Mouse (Mus musculus) limb, embryonic 14.5 days (tissue): ENCODE data around the gene Nr2f2. TPM values are rescaled to one million over a fixed set of nuclear protein-coding genes. Genes with fewer than 3 reads are reported as not detected.
A peak's percentile ranks its signal among the peaks of the same experiment; 100 is the strongest.

Experiments
- ATAC-seq: fragments of 200-750 bp; cut with Nextera tagmentation; 2 replicates; pipeline ENCODE4 v1.8.0; 2017; ENCODE audit warnings: low read depth, moderate number of reproducible peaks, moderate TSS enrichment; ENCODE audit not compliant: low FRiP score
- DNase-seq: peaks from one replicate; pipeline ENCODE4 v3.0.0-alpha.2; 2015; ENCODE audit warnings: low spot score
- H3K27ac ChIP-seq: fragments of 300-500 bp; sonication (generic); replicated peaks from 2 replicates; pipeline ENCODE4 v1.5.1; 2014; ENCODE audit warnings: low read depth, mild to moderate bottlenecking, low read length, moderate library complexity, mixed read lengths
- H3K27me3 ChIP-seq: fragments of 300-500 bp; sonication (generic); 2 replicates; pipeline ENCODE4 v1.6.1; 2014; ENCODE audit warnings: low read length, mixed read lengths; ENCODE audit not compliant: control insufficient read depth, insufficient read depth
- H3K36me3 ChIP-seq: fragments of 300-500 bp; sonication (generic); 2 replicates; pipeline ENCODE4 v1.6.1; 2014; ENCODE audit warnings: mild to moderate bottlenecking, low read length, moderate library complexity, mixed read lengths; ENCODE audit not compliant: control insufficient read depth, insufficient read depth
- H3K4me1 ChIP-seq: fragments of 300-500 bp; sonication (generic); 2 replicates; pipeline ENCODE4 v1.6.1; 2014; ENCODE audit warnings: antibody characterized with exemption, low read length, mixed read lengths; ENCODE audit not compliant: control insufficient read depth, insufficient read depth
- H3K4me2 ChIP-seq: fragments of 300-500 bp; sonication (generic); replicated peaks from 2 replicates; pipeline ENCODE4 v1.6.1; 2014; ENCODE audit warnings: low read depth, mild to moderate bottlenecking, low read length, moderate library complexity; ENCODE audit not compliant: severe bottlenecking
- H3K4me3 ChIP-seq: fragments of 300-500 bp; sonication (generic); replicated peaks from 2 replicates; pipeline ENCODE4 v1.5.1; 2014; ENCODE audit warnings: low read length
- H3K9ac ChIP-seq: fragments of 300-500 bp; sonication (generic); 2 replicates; pipeline ENCODE4 v1.6.1; 2014; ENCODE audit warnings: mild to moderate bottlenecking, low read depth, low read length, moderate library complexity; ENCODE audit not compliant: severe bottlenecking
- H3K9me3 ChIP-seq: fragments of 300-500 bp; sonication (generic); 2 replicates; pipeline ENCODE4 v1.6.1; 2016; ENCODE audit warnings: low read length; ENCODE audit not compliant: control insufficient read depth
- POLR2A ChIP-seq: fragments of 200-500 bp; IDR thresholded peaks from 2 replicates; pipeline ENCODE4 v1.8.0; 2012; ENCODE audit warnings: inconsistent platforms, mild to moderate bottlenecking, moderate library complexity, borderline replicate concordance; ENCODE audit not compliant: insufficient read depth, insufficient read length; ENCODE audit errors: extremely low read depth
- WGBS: fragments of 180-500 bp; shearing (Covaris S2); extraction: QIAGEN DNeasy Blood & Tissue Kit; methylation state at CpG from one replicate; pipeline ENCODE4 v1.1.7; 2014; 5-methylcytosine and 5-hydroxymethylcytosine counted together
- polyA plus RNA-seq, 2 experiments: library from polyadenylated mRNA; depleted of rRNA in 1 of 2; stranded (reverse) in 1 of 2; unstranded in 1 of 2; fragments of >200 nt; fragmentation: Nextera tagmentation in 1 of 2; extraction: Ambion mirVana in 1 of 2; gene quantifications; 2 replicates each; pipeline versions ENCODE4 v1.2.1 to v1.2.3; 2012 to 2014

Nr2f2 gene
- polyA plus RNA-seq, 2 experiments = 54.7 to 80.2 TPM

- peak overlapping the region; percentile 81 for H3K4me3 ChIP-seq
- ATAC-seq (no peak), DNase-seq (no peak)
- peak overlapping the region; percentile 98 for H3K9ac ChIP-seq
- H3K27me3 ChIP-seq = peaks cover 1% of the 10 kb centered on the region; the same call in 1 of the 2 replicates
- H3K4me2 ChIP-seq = peak overlapping the region; percentile 88
- H3K4me1 ChIP-seq = peaks cover 24% of the 10 kb centered on the region
- H3K27ac ChIP-seq = peak overlapping the region; percentile 99
- no peak for TF ChIP-seq POLR2A
- WGBS = 16% methylated on average over 17 of the region's 17 CpGs
- no peaks in the 10 kb centered on the region for H3K9me3 ChIP-seq
- H3K36me3 ChIP-seq = peaks cover 43% of the 10 kb centered on the region
Measured at GRCm38 (mm10) chr7:70357516-70358019, 9.0 kb downstream of the Nr2f2 start.

GRCm38 (mm10) chr7:70356691-70357515, 9.6 kb downstream of the Nr2f2 start:
- peak overlapping the region; percentile 99; the same call in 1 of the 2 replicates for H3K27ac ChIP-seq

GRCm38 (mm10) chr7:70355691-70356568, 10.6 kb downstream of the Nr2f2 start:
- no peaks in the 10 kb centered on the region for H3K9me3 ChIP-seq
- H3K36me3 ChIP-seq = peaks cover 43% of the 10 kb centered on the region
- peak overlapping the region; percentile 88 for H3K4me2 ChIP-seq
- TF ChIP-seq POLR2A = no peak
- H3K4me1 ChIP-seq = peaks cover 24% of the 10 kb centered on the region
- ATAC-seq (no peak), DNase-seq (no peak)
- H3K9ac ChIP-seq = peak overlapping the region; percentile 98
- peak overlapping the region; percentile 81 for H3K4me3 ChIP-seq
- H3K27ac ChIP-seq = 0 out of 2 replicates have a peak overlapping the region, but pooled peaks have one; percentile 26
- 36% methylated on average over 5 of the region's 5 CpGs for WGBS
- no peaks in the 10 kb centered on the region for H3K27me3 ChIP-seq

More at GRCm38 (mm10) chr7:70356691-70357515, 9.6 kb downstream of the Nr2f2 start:
- peaks cover 43% of the 10 kb centered on the region for H3K36me3 ChIP-seq
- H3K9ac ChIP-seq = peak overlapping the region; percentile 98
- ATAC-seq = no peak
- peak overlapping the region; percentile 88 for H3K4me2 ChIP-seq
- H3K9me3 ChIP-seq = no peaks in the 10 kb centered on the region
- TF ChIP-seq POLR2A = no peak
- no peak for DNase-seq
- H3K27me3 ChIP-seq = no peaks in the 10 kb centered on the region
- H3K4me1 ChIP-seq = peaks cover 24% of the 10 kb centered on the region
- 33% methylated on average over 3 of the region's 3 CpGs for WGBS
- H3K4me3 ChIP-seq = peak overlapping the region; percentile 81

GRCm38 (mm10) chr7:70355357-70355620, 11.2 kb downstream of the Nr2f2 start:
- no peak for DNase-seq
- Histone ChIP-seq H3K9me3 (no peaks in the 10 kb centered on the region), H3K4me3 (peak overlapping the region; percentile 81), H3K27ac (no peak overlapping the region), H3K27me3 (no peaks in the 10 kb centered on the region), H3K4me1 (peaks cover 26% of the 10 kb centered on the region), H3K9ac (peak overlapping the region; percentile 98), H3K36me3 (peaks cover 43% of the 10 kb centered on the region), H3K4me2 (peak overlapping the region; percentile 88)
- WGBS = 37% methylated on average over 2 of the region's 2 CpGs
- no peak for TF ChIP-seq POLR2A
- no peak for ATAC-seq

- WGBS = 18% methylated on average over 14 of the region's 14 CpGs
Measured at GRCm38 (mm10) chr7:70354606-70355356, 11.8 kb downstream of the Nr2f2 start.

More at GRCm38 (mm10) chr7:70354606-70355356, 11.8 kb downstream of the Nr2f2 start:
- Histone ChIP-seq H3K4me3 (peak overlapping the region; percentile 81), H3K27me3 (no peaks in the 10 kb centered on the region), H3K4me1 (peaks cover 31% of the 10 kb centered on the region), H3K36me3 (peaks cover 43% of the 10 kb centered on the region), H3K9me3 (no peaks in the 10 kb centered on the region), H3K27ac (0 out of 2 replicates have a peak overlapping the region, but pooled peaks have one; percentile 34), H3K9ac (peak overlapping the region; percentile 98), H3K4me2 (peak overlapping the region; percentile 88)
- DNase-seq (no peak), ATAC-seq (no peak)
- TF ChIP-seq POLR2A = no peak
